Mouse (Mus musculus): ENCODE results near the gene Lrrc28. TPM values are rescaled to one million over a fixed set of nuclear protein-coding genes. Genes with fewer than 3 reads are reported as not detected.

Gene Lrrc28
- polyA plus RNA-seq, 1 experiment from 2014 or later = 24.5 TPM

DNA sequence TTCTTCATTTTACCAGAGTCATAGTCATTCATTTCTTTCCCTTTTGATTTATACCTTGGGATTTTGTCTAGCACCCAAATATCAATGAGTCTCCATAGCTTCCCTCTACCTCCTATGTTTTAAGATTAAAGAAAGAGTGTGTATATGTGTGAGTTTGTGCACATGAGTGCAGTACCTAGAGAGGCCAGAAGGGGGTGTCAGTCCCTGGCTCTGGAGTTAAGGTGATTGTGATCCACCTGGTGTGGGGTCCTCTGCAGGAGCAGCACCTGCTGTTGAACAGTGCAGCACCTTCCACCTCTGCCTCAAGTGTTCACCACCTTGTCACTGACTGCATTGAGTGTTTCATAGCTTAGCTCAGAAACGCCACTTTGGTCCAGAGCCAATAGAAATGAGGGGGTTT is 25.9 kb upstream of the Lrrc28 start:
- no peak overlapping the region for H3K4me2 ChIP-seq
- H3K4me1 ChIP-seq = 0 out of 2 replicates have a peak, but pooled peaks cover 3% of the 10 kb centered on the region
- peaks cover 59% of the 10 kb centered on the region for H3K36me3 ChIP-seq
- no peak overlapping the region for H3K4me3 ChIP-seq
- ATAC-seq (ENCODE audit: insufficient number of reproducible peaks, low FRiP score, low TSS enrichment, low read depth) = no peak; the same call in 1 of the 2 replicates
- H3K9ac ChIP-seq = no peak overlapping the region
- H3K27me3 ChIP-seq = no peaks in the 10 kb centered on the region
- no peak overlapping the region for H3K27ac ChIP-seq
- H3K9me3 ChIP-seq = no peaks in the 10 kb centered on the region
- 78% methylated on average over 1 of the region's 1 CpGs for WGBS

DNA sequence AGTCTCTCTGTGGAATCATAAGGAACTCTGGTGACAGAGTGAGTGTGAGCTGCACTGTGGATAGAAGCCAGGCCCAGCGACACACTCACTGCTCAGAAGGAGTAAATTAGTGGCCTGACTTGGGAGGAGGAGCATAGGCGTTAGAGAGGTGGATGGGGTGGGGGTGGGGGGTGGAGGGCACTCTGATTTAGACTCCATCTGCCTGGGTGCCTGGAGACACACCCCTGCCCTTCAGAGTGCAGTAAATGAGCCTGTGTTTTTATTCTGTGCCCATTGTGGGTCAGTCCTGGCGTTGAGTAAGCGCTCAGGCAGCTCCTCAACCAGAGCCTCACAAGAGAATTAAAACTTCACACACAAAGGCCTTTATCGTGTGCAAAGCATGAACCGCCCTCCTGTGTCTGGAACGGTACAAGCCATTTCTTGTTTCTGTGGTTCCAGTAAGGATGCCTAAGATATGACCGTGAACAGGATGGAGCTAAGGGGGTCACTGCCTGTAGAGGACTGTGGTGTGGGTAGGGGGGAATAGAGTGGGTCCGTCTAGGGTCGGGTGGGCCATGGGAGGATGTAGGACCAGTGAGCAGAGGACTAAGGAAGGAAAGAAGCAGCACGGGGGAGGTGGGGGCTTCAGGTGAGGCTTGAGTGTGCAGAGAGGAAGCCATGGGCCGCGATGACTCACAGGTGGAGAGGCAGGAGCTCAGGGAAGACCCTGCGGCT is 19.1 kb upstream of the Lrrc28 start:
- 76% methylated on average over 14 of the region's 14 CpGs for WGBS
- no peaks in the 10 kb centered on the region for H3K27me3 ChIP-seq
- H3K36me3 ChIP-seq = peaks cover 53% of the 10 kb centered on the region
- H3K27ac ChIP-seq = no peak overlapping the region
- no peaks in the 10 kb centered on the region for H3K9me3 ChIP-seq
- H3K9ac ChIP-seq = no peak overlapping the region
- ATAC-seq (ENCODE audit: insufficient number of reproducible peaks, low FRiP score, low TSS enrichment, low read depth) = no peak
- H3K4me2 ChIP-seq = no peak overlapping the region
- H3K4me1 ChIP-seq = no peaks in the 10 kb centered on the region
- no peak overlapping the region for H3K4me3 ChIP-seq

DNA sequence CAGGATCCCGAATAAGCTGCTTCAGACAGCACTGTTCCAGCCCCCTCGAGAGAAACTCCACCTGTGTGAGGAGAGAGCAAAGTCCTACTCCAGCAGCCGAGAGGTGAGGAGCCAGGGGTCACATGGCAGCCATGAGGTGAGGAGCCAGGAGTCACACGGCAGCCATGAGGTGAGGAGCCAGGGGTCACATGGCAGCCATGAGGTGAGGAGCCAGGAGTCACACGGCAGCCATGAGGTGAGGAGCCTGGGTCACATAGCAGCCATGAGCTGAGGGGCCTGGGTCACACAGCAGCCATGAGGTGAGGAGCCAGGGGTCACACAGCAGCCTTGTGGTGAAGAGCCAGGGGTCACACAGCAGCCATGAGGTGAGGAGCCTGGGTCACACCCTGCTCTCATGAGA is 17.4 kb upstream of the Lrrc28 start:
- no peak overlapping the region for H3K4me3 ChIP-seq
- no peak overlapping the region for H3K9ac ChIP-seq
- H3K27ac ChIP-seq = no peak overlapping the region
- H3K4me2 ChIP-seq = no peak overlapping the region
- H3K27me3 ChIP-seq = no peaks in the 10 kb centered on the region
- ATAC-seq (ENCODE audit: insufficient number of reproducible peaks, low FRiP score, low TSS enrichment, low read depth) = peak; percentile 55; the same call in 1 of the 2 replicates
- H3K9me3 ChIP-seq = no peaks in the 10 kb centered on the region
- peaks cover 37% of the 10 kb centered on the region for H3K36me3 ChIP-seq
- 75% methylated on average over 5 of the region's 5 CpGs for WGBS
- H3K4me1 ChIP-seq = peaks cover 5% of the 10 kb centered on the region; the same call in 1 of the 2 replicates

DNA sequence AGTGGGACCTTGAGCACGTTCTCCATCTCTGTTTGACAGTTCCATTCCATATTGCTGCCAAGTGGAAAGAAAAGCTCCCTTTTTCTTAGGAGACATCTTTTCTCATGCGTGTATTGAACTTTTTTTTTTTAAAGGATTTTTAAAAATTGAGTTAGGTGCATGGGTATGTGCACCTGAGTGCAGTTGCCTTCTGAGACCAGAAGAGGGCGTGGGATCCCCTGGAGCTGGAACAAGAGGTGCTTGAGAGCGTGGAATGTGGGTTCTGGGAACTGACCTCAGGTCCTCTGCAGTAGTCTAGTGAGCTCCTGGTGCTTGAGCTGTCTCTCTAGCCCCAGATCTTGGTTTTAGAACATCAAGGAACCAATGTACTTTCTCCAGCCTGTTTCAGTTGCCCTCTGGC is 13.0 kb upstream of the Lrrc28 start:
- peak overlapping the region; percentile 39; the same call in 1 of the 2 replicates for H3K27ac ChIP-seq
- H3K4me3 ChIP-seq = no peak overlapping the region

DNA sequence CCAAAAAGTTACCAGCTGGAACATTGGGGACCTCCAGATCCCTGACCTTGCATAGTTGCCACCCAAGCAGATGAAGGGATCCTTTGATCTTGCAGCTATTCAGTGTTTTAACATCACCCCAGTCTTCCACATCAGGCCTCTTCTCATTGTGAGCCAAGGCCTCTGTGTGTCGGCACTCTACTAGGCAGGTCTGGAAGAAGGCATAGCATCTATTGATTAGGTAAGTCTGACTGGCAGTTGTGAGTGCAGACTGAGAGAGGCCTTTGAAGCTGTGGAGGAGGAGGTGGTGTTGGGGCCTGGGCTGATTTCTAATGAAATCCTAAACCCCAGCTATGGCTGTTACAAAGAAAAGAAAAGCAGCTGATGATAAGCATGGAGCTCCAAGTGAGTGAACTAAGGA is 10.1 kb upstream of the Lrrc28 start:
- H3K4me1 ChIP-seq = peaks cover 29% of the 10 kb centered on the region
- no peak for ATAC-seq (ENCODE audit: insufficient number of reproducible peaks, low FRiP score, low TSS enrichment, low read depth)
- no peaks in the 10 kb centered on the region for H3K27me3 ChIP-seq
- H3K9ac ChIP-seq = no peak overlapping the region
- H3K36me3 ChIP-seq = no peaks in the 10 kb centered on the region; the same call in 1 of the 2 replicates
- no peak overlapping the region for H3K4me2 ChIP-seq
- peak overlapping the region; percentile 17; the same call in 1 of the 2 replicates for H3K27ac ChIP-seq
- H3K4me3 ChIP-seq = no peak overlapping the region
- 12% methylated on average over 1 of the region's 1 CpGs for WGBS
- H3K9me3 ChIP-seq = no peaks in the 10 kb centered on the region

More for the DNA sequence above, 13.0 kb upstream of the Lrrc28 start:
- ATAC-seq (ENCODE audit: insufficient number of reproducible peaks, low FRiP score, low TSS enrichment, low read depth) = no peak
- Histone ChIP-seq H3K36me3 (peaks cover 9% of the 10 kb centered on the region), H3K27me3 (no peaks in the 10 kb centered on the region), H3K9me3 (no peaks in the 10 kb centered on the region), H3K4me2 (no peak overlapping the region), H3K9ac (no peak overlapping the region), H3K4me1 (peaks cover 22% of the 10 kb centered on the region)
- 82% methylated on average over 4 of the region's 4 CpGs for WGBS

DNA sequence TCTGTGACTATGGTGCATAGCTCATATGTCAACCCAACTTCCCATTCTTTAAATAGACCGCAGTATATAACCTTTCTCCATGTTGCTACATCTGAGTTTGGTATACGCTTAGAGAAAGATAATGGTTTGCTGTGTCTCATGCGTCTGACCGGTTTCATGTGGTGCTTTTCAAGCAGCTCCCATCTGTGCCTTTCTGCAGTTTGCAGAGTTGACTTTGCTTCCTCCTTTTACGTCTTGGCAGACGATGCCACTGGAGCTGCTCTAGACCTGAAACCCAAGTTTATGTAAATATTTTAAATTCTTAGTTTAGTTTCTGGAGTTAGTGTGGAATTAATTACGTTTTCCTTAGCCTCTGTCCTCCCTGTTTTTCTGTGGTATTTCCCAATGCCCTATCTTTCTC is 9.6 kb upstream of the Lrrc28 start:
- 47% methylated on average over 7 of the region's 7 CpGs for WGBS
- Histone ChIP-seq H3K4me3 (no peak overlapping the region), H3K27ac (peak overlapping the region; percentile 17; the same call in 1 of the 2 replicates), H3K4me2 (no peak overlapping the region), H3K9me3 (no peaks in the 10 kb centered on the region), H3K4me1 (peaks cover 33% of the 10 kb centered on the region), H3K9ac (no peak overlapping the region), H3K27me3 (no peaks in the 10 kb centered on the region), H3K36me3 (no peaks in the 10 kb centered on the region; the same call in 1 of the 2 replicates)
- ATAC-seq (ENCODE audit: insufficient number of reproducible peaks, low FRiP score, low TSS enrichment, low read depth) = no peak

DNA sequence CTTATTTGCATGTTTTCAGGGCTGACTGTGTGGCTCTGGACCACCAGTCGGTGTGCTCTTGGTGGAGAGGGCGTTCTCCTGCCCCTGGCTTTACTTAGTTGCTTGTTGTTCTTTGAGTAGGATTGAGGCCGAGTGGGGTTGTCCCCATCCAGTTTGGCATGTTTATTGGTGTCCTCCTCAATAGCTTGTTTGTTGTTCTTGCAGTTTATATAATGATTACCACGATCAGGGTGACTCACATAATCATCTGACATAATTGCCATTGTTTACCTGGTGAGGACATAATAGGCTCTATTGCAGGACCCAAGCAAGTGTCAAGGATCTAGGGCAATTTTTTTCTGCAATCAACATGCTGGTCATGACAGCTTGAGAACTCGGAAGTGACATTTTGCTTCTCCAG is 7.1 kb upstream of the Lrrc28 start:
- no peaks in the 10 kb centered on the region for H3K27me3 ChIP-seq
- H3K9ac ChIP-seq = no peak overlapping the region
- peaks cover 33% of the 10 kb centered on the region for H3K4me1 ChIP-seq
- no peaks in the 10 kb centered on the region for H3K9me3 ChIP-seq
- no peak for ATAC-seq (ENCODE audit: insufficient number of reproducible peaks, low FRiP score, low TSS enrichment, low read depth)
- H3K27ac ChIP-seq = no peak overlapping the region
- 59% methylated on average over 5 of the region's 5 CpGs for WGBS
- H3K4me3 ChIP-seq = no peak overlapping the region
- no peaks in the 10 kb centered on the region; the same call in 1 of the 2 replicates for H3K36me3 ChIP-seq
- H3K4me2 ChIP-seq = no peak overlapping the region

DNA sequence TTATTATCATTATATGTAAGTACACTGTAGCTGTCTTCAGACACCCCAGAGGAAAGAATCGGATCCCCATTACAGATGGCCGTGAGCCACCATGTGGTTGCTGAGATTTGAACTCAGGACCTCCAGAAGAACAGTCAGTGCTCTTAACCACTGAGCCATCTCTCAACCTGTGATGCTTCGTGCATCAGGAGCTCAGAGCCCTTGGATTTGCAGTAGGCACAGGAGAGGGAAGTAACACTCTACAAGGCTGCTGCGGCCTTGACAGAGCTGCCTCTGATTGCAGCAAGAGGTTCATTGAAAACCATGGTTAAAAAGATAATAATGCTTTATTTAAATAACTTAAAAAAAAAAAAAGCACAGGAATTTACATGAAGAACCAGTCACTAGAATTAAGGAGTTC is 3.3 kb upstream of the Lrrc28 start:
- Histone ChIP-seq H3K4me1 (peaks cover 29% of the 10 kb centered on the region), H3K27me3 (no peaks in the 10 kb centered on the region), H3K9me3 (no peaks in the 10 kb centered on the region), H3K9ac (no peak overlapping the region), H3K4me3 (peak overlapping the region; percentile 56), H3K36me3 (no peaks in the 10 kb centered on the region), H3K27ac (no peak overlapping the region), H3K4me2 (peak overlapping the region; percentile 47)
- 51% methylated on average over 4 of the region's 4 CpGs for WGBS
- no peak for ATAC-seq (ENCODE audit: insufficient number of reproducible peaks, low FRiP score, low TSS enrichment, low read depth)

DNA sequence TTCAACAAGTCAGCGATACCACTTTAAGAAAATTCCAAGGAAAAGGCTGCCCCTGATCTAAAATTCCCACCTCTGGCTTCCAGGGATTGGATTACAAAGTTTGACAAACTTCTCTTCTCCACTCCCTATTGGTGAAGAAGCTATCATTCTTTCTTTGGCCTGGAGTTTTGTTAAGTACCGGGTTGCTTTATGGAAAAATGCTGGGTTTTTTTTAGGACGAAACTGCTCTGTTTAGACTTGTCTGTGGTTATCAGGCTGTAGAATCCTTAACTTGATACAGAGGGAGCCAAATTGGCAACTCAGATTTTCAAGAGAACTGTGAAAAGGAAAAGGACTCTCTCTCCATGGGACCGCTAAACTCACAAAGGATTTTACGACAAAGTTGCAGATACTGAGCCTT is 2.2 kb upstream of the Lrrc28 start, which contains the start of gene Ttc23:
Ttc23 (plus strand) TSS at position 134 of the 400 bp plus-strand sequence.
- peak within 1 kb of the TSS; percentile 73 for H3K4me3 ChIP-seq
- ATAC-seq (ENCODE audit: insufficient number of reproducible peaks, low FRiP score, low TSS enrichment, low read depth) = peak; percentile 20; the same call in 1 of the 2 replicates
- peak within 1 kb of the TSS; percentile 42; the same call in 1 of the 2 replicates for H3K9ac ChIP-seq
- peak within 1 kb of the TSS; percentile 89 for H3K27ac ChIP-seq
- no peaks in the 10 kb centered on the region for H3K9me3 ChIP-seq
- H3K36me3 ChIP-seq = no peaks in the 10 kb centered on the region
- WGBS = 2% methylated on average over 5 of the region's 5 CpGs
- H3K4me1 ChIP-seq = peaks cover 27% of the 10 kb centered on the region
- H3K4me2 ChIP-seq = peak within 1 kb of the TSS; percentile 81
- H3K27me3 ChIP-seq = no peaks in the 10 kb centered on the region

DNA sequence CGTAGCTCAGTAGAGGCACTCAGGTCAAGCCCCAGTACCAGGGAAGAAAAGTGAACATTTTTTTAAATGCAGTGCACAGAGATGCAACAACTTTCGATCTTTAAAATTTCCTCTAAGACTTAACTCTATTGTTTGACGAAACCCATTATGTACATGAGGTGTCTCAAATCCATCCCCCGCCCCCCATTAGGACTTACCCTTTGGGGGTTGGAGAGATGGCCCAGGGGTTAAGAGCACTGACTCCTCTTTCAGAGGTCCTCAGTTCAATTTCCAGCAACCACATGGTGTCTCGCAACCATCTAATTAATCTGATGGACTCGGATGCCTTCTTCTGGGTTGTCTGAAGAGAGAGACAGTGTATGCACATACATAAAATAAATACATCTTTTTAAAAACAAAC is 1.1 kb upstream of the Lrrc28 start:
- Histone ChIP-seq H3K36me3 (no peaks in the 10 kb centered on the region), H3K4me1 (peaks cover 23% of the 10 kb centered on the region), H3K4me2 (peak overlapping the region; percentile 81), H3K9ac (0 out of 2 replicates have a peak overlapping the region, but pooled peaks have one; percentile 78), H3K27ac (peak overlapping the region; percentile 94), H3K27me3 (no peaks in the 10 kb centered on the region), H3K4me3 (peak overlapping the region; percentile 73), H3K9me3 (no peaks in the 10 kb centered on the region)
- 7% methylated on average over 6 of the region's 6 CpGs for WGBS
- ATAC-seq (ENCODE audit: insufficient number of reproducible peaks, low FRiP score, low TSS enrichment, low read depth) = no peak

DNA sequence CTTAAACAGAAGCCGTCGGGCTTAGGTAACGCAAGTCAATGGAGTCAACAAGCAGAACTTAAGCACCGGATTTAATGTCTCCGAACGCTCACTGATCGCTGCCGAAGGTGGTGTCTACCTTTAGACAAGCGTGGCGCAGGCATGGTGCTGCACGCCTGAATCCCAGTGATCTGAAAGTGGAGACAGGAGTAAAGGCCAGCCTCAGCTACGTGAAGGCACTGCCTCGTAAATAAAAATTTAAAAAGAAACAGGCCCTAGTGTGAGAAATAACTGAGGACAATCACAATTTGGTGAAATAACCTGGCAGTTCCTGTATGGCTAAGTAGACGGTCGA is 580 bp upstream of the Lrrc28 start:
- Histone ChIP-seq H3K9ac (peak overlapping the region; percentile 78), H3K4me2 (peak overlapping the region; percentile 81), H3K27me3 (no peaks in the 10 kb centered on the region), H3K4me1 (peaks cover 23% of the 10 kb centered on the region), H3K36me3 (peaks cover 3% of the 10 kb centered on the region; the same call in 1 of the 2 replicates), H3K4me3 (peak overlapping the region; percentile 73), H3K27ac (peak overlapping the region; percentile 94), H3K9me3 (no peaks in the 10 kb centered on the region)
- ATAC-seq (ENCODE audit: insufficient number of reproducible peaks, low FRiP score, low TSS enrichment, low read depth) = no peak; the same call in 1 of the 2 replicates
- under 1% methylated on average over 15 of the region's 15 CpGs for WGBS

DNA sequence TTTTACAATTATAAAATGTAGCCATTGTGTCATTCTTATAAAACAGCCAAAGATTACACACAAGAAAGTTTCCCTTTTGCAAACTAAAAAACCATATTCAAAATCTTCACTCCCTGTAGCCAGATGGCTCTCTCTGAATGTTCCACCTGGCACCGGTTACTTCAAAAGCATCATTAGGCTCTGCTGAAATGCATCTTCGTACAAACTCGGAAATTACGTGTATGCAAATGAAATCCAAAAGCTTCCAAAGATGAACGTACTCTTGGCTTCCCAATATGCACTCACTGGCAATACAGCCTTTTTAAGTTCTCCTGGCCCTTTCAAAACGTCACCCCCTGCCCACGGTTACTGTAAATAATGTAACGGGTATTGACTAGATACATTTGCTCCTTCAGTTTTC is 777 bp downstream of the Lrrc28 start:
- ATAC-seq (ENCODE audit: insufficient number of reproducible peaks, low FRiP score, low TSS enrichment, low read depth) = no peak
- 29% methylated on average over 8 of the region's 8 CpGs for WGBS

More for the DNA sequence above, 777 bp downstream of the Lrrc28 start:
- Histone ChIP-seq H3K36me3 (peaks cover 4% of the 10 kb centered on the region; the same call in 1 of the 2 replicates), H3K27me3 (no peaks in the 10 kb centered on the region), H3K9ac (peak overlapping the region; percentile 70), H3K27ac (no peak overlapping the region), H3K4me3 (peak overlapping the region; percentile 73), H3K9me3 (no peaks in the 10 kb centered on the region), H3K4me1 (peaks cover 17% of the 10 kb centered on the region), H3K4me2 (peak overlapping the region; percentile 50)

All from limb, embryonic 15.5 days (tissue).